Mouse (Mus musculus): ENCODE measurements around the gene Stoml1. TPM values are rescaled to one million over a fixed set of nuclear protein-coding genes. Genes with fewer than 3 reads are reported as not detected.

Stoml1 gene
- polyA plus RNA-seq, 1 experiment from 2014 or later: 35.8 TPM

- Histone ChIP-seq H3K9me3 (ENCODE audit: low read length) (no peaks in the 10 kb centered on the region), H3K9ac (replicated peaks; ENCODE audit: low read length) (no peak overlapping the region), H3K27me3 (ENCODE audit: insufficient read depth, low read length) (no peaks in the 10 kb centered on the region), H3K4me1 (ENCODE audit: insufficient read depth, low read length) (peaks cover 80% of the 10 kb centered on the region), H3K27ac (ENCODE audit: low read length) (no peak overlapping the region), H3K4me3 (ENCODE audit: low read length) (no peak overlapping the region; the same call in 1 of the 2 replicates), H3K36me3 (ENCODE audit: insufficient read depth, low read length) (no peaks in the 10 kb centered on the region), H3K4me2 (replicated peaks; ENCODE audit: low read depth, low read length) (peak overlapping the region; percentile 25)
- 63% methylated on average over 14 of the region's 14 CpGs for WGBS
- no peak for ATAC-seq (ENCODE audit: low FRiP score, low TSS enrichment)
Observed at GRCm38 (mm10) chr9:58310043-58310660, 57.2 kb downstream of the Stoml1 start.

DNA sequence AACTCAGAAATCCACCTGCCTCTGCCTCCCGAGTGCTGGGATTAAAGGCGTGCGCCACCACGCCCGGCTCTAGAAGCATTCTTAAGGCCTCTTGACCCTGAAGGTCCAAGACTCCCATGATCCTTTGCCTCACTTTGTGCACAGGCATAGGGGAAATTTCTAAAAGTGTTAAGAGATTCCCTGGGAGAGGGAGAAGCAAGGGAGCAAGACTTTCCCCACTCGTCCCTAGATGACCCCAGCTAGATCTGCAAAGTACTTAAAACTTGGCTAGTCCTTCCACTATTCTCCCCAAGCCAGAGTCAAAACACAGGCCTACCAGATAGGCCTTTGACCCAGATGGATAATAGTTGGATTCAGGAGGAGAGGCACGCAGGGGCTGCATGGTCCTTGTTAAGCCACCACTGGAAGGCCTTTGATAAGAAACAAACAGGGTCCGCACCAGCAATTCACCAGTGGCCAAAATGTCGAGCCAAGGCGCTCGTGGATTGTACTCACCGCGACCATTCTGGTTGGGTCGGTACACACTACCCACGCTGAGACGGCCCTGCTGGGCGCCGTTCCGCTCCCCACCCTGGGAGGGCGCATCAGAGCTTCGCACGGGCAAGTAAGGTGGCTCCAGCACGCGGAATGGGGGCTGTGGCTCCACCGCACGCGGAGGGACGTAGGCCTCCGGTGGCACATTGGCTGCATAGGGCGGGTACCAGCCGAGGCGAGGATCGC lies 58.4 kb downstream of the Stoml1 start:
- Histone ChIP-seq H3K4me2 (replicated peaks; ENCODE audit: low read depth, low read length) (peak overlapping the region; percentile 88), H3K36me3 (ENCODE audit: insufficient read depth, low read length) (no peaks in the 10 kb centered on the region), H3K4me1 (ENCODE audit: insufficient read depth, low read length) (peaks cover 70% of the 10 kb centered on the region), H3K27ac (ENCODE audit: low read length) (no peak overlapping the region), H3K4me3 (ENCODE audit: low read length) (peak overlapping the region; percentile 57), H3K9me3 (ENCODE audit: low read length) (no peaks in the 10 kb centered on the region), H3K27me3 (ENCODE audit: insufficient read depth, low read length) (no peaks in the 10 kb centered on the region), H3K9ac (replicated peaks; ENCODE audit: low read length) (peak overlapping the region; percentile 76)
- WGBS: 58% methylated on average over 33 of the region's 33 CpGs
- no peak for ATAC-seq (ENCODE audit: low FRiP score, low TSS enrichment)

Small RNA genes within 50 kb of the gene (microRNA-seq; reads per million reads assigned to microRNA genes)
- not detected for gene Mir6385

Other genes starting within 250 kb of the Stoml1 start
- 25.0 and 45.7 TPM in 2 replicates for gene Cyp11a1, start 246.8 kb upstream of the Stoml1 start, polyA plus RNA-seq (2015; fragmentation: Nextera tagmentation; extraction: Ambion mirVana)
- gene Stra6, start 189.4 kb upstream of the Stoml1 start, polyA plus RNA-seq (2015; fragmentation: Nextera tagmentation; extraction: Ambion mirVana): 24.1 and 34.2 TPM in 2 replicates
- gene Ccdc33, start 134.3 kb upstream of the Stoml1 start, polyA plus RNA-seq (2015; fragmentation: Nextera tagmentation; extraction: Ambion mirVana): 0.13 and 0.21 TPM in 2 replicates
- 94.8 and 96.1 TPM in 2 replicates for gene Islr, start 48.9 kb upstream of the Stoml1 start, polyA plus RNA-seq (2015; fragmentation: Nextera tagmentation; extraction: Ambion mirVana)
- gene Islr2, start 48.8 kb upstream of the Stoml1 start, polyA plus RNA-seq (2015; fragmentation: Nextera tagmentation; extraction: Ambion mirVana): 0.17 and 0.23 TPM in 2 replicates
- 26.7 TPM in 2 replicates for gene Pml, start 3.4 kb upstream of the Stoml1 start, polyA plus RNA-seq (2015; fragmentation: Nextera tagmentation; extraction: Ambion mirVana)
- gene Loxl1, start 60.0 kb downstream of the Stoml1 start, polyA plus RNA-seq (2015; fragmentation: Nextera tagmentation; extraction: Ambion mirVana): 32.7 and 36.6 TPM in 2 replicates
- gene Tbc1d21, start 117.3 kb downstream of the Stoml1 start, polyA plus RNA-seq (2015; fragmentation: Nextera tagmentation; extraction: Ambion mirVana): not detected in 2 replicates
- gene Insyn1, start 235.4 kb downstream of the Stoml1 start, polyA plus RNA-seq (2015; fragmentation: Nextera tagmentation; extraction: Ambion mirVana): 1.0 and 1.5 TPM in 2 replicates